Mouse (Mus musculus) mesoderm, embryonic 11.5 days (tissue): ENCODE measurements around the gene Ndrg3.
A peak's percentile ranks its signal among the peaks of the same experiment; 100 is the strongest.

Source experiments
- DNase-seq: peaks from one replicate; pipeline ENCODE4 v3.0.0-alpha.2; 2012; ENCODE audit warnings: low read depth, low spot score

Ndrg3 gene

GRCm38 (mm10) chr2:156991470-156992319, at the start of gene Ndrg3:
Gene Ndrg3 (minus strand): TSS chr2:156992056.
- peak; percentile 99 for DNase-seq

- no peak for DNase-seq
These were observed 49.6 kb upstream of the Ndrg3 start for GRCm38 (mm10) chr2:157041421-157041820.

GRCm38 (mm10) chr2:157040649-157041046, 48.8 kb upstream of the Ndrg3 start:
- no peak for DNase-seq

GRCm38 (mm10) chr2:157039900-157040648, 48.2 kb upstream of the Ndrg3 start:
- DNase-seq: no peak

- no peak for DNase-seq
These were observed 45.4 kb upstream of the Ndrg3 start for GRCm38 (mm10) chr2:157037303-157037702.

GRCm38 (mm10) chr2:157036400-157036799, 44.5 kb upstream of the Ndrg3 start:
- DNase-seq: no peak

GRCm38 (mm10) chr2:157035371-157035770, 43.5 kb upstream of the Ndrg3 start:
- DNase-seq: no peak

GRCm38 (mm10) chr2:157030804-157031203, 38.9 kb upstream of the Ndrg3 start:
- peak; percentile 81 for DNase-seq

GRCm38 (mm10) chr2:157028261-157028660, 36.4 kb upstream of the Ndrg3 start:
- no peak for DNase-seq

GRCm38 (mm10) chr2:157027106-157028008, 35.5 kb upstream of the Ndrg3 start:
- no peak for DNase-seq

- DNase-seq: no peak
These were observed 29.3 kb upstream of the Ndrg3 start for GRCm38 (mm10) chr2:157021156-157021555.

GRCm38 (mm10) chr2:157019228-157019627, 27.4 kb upstream of the Ndrg3 start:
- no peak for DNase-seq

GRCm38 (mm10) chr2:157016529-157017270, 24.8 kb upstream of the Ndrg3 start:
- DNase-seq: no peak

- no peak for DNase-seq
These were observed 20.5 kb upstream of the Ndrg3 start for GRCm38 (mm10) chr2:157012341-157012740.

- no peak for DNase-seq
These were observed 18.9 kb upstream of the Ndrg3 start for GRCm38 (mm10) chr2:157010634-157011310.

GRCm38 (mm10) chr2:157010121-157010520, 18.3 kb upstream of the Ndrg3 start:
- no peak for DNase-seq

- no peak for DNase-seq
These were observed 16.7 kb upstream of the Ndrg3 start for GRCm38 (mm10) chr2:157008509-157008908.

- DNase-seq: no peak
These were observed 15.4 kb upstream of the Ndrg3 start for GRCm38 (mm10) chr2:157007234-157007596.

GRCm38 (mm10) chr2:157006511-157007233, 14.8 kb upstream of the Ndrg3 start, which contains the start of gene Dsn1:
Gene Dsn1 (minus strand): TSS chr2:157007154.
- peak; percentile 92 for DNase-seq

GRCm38 (mm10) chr2:157002321-157002720, 10.5 kb upstream of the Ndrg3 start:
- DNase-seq: no peak
